Mouse (Mus musculus): ENCODE results near the gene Matn1. TPM values are rescaled to one million over a fixed set of nuclear protein-coding genes. Genes with fewer than 3 reads are reported as not detected.

Matn1 gene
- polyA plus RNA-seq, 2 experiments from 2014 or later: 0.23 TPM; not detected in 1

GRCm38 (mm10) chr4:130918805-130919749, 25.1 kb upstream of the Matn1 start:
- ATAC-seq: peak; percentile 47

- ATAC-seq: no peak
Measured at GRCm38 (mm10) chr4:130919750-130920356, 24.3 kb upstream of the Matn1 start.

GRCm38 (mm10) chr4:130920951-130921693, 23.1 kb upstream of the Matn1 start:
- peak; percentile 76 for ATAC-seq

GRCm38 (mm10) chr4:130921986-130922385, 22.2 kb upstream of the Matn1 start:
- peak; percentile 26 for ATAC-seq

GRCm38 (mm10) chr4:130926274-130926673, 17.9 kb upstream of the Matn1 start:
- no peak for ATAC-seq

GRCm38 (mm10) chr4:130927821-130928220, 16.4 kb upstream of the Matn1 start:
- ATAC-seq: no peak

- no peak for ATAC-seq
Measured at GRCm38 (mm10) chr4:130942644-130943043, 1.5 kb upstream of the Matn1 start.

GRCm38 (mm10) chr4:130944779-130945178, 594 bp downstream of the Matn1 start:
- no peak for ATAC-seq

- ATAC-seq: peak; percentile 46
Measured at GRCm38 (mm10) chr4:130947094-130947647, 3.0 kb downstream of the Matn1 start.

GRCm38 (mm10) chr4:130949821-130950384, 5.7 kb downstream of the Matn1 start:
- ATAC-seq: no peak

GRCm38 (mm10) chr4:130952531-130952930, 8.3 kb downstream of the Matn1 start:
- ATAC-seq: peak; percentile 69

GRCm38 (mm10) chr4:130957156-130957555, 13.0 kb downstream of the Matn1 start:
- ATAC-seq: no peak

GRCm38 (mm10) chr4:130958812-130959211, 14.6 kb downstream of the Matn1 start:
- no peak for ATAC-seq

GRCm38 (mm10) chr4:130959678-130960077, 15.5 kb downstream of the Matn1 start:
- no peak for ATAC-seq

- peak; percentile 28 for ATAC-seq
Measured at GRCm38 (mm10) chr4:130960118-130960734, 16.0 kb downstream of the Matn1 start.

GRCm38 (mm10) chr4:130971278-130971677, 27.1 kb downstream of the Matn1 start:
- ATAC-seq: no peak

- ATAC-seq: no peak
Measured at GRCm38 (mm10) chr4:130972421-130972829, 28.2 kb downstream of the Matn1 start.

GRCm38 (mm10) chr4:130973332-130974263, 29.4 kb downstream of the Matn1 start:
- ATAC-seq: no peak

- ATAC-seq: no peak
Measured at GRCm38 (mm10) chr4:130978981-130979380, 34.8 kb downstream of the Matn1 start.

GRCm38 (mm10) chr4:130984416-130985182, 40.4 kb downstream of the Matn1 start:
- no peak for ATAC-seq

Data from activated CD4-positive, CD25-positive, alpha-beta regulatory T cell, adult 4 months (primary cell).